Mouse (Mus musculus): Measurements from ENCODE around the gene Lrrc36.
A peak's percentile ranks its signal among the peaks of the same experiment; 100 is the strongest.

Gene Lrrc36

GRCm38 (mm10) chr8:105413391-105413790 is at the start of gene Lrrc36, which contains the start of gene Kctd19:
Lrrc36 (plus strand) TSS chr8:105413571.
Kctd19 (minus strand) TSS chr8:105413502.
- DNase-seq = peak; percentile 71

- no peak for DNase-seq
Measured at GRCm38 (mm10) chr8:105367107-105367506, 46.3 kb upstream of the Lrrc36 start.

- DNase-seq = peak; percentile 46
Measured at GRCm38 (mm10) chr8:105372473-105372872, 40.9 kb upstream of the Lrrc36 start.

GRCm38 (mm10) chr8:105373032-105373431 is 40.3 kb upstream of the Lrrc36 start, which contains the start of gene Plekhg4:
Plekhg4 (plus strand) TSS chr8:105373274.
- DNase-seq = no peak

- peak; percentile 41 for DNase-seq
Measured at GRCm38 (mm10) chr8:105374513-105374966, 38.8 kb upstream of the Lrrc36 start.

GRCm38 (mm10) chr8:105378673-105379072 is 34.7 kb upstream of the Lrrc36 start:
- DNase-seq = no peak

- no peak for DNase-seq
Measured at GRCm38 (mm10) chr8:105380308-105380707, 33.1 kb upstream of the Lrrc36 start.

GRCm38 (mm10) chr8:105384070-105384469 is 29.3 kb upstream of the Lrrc36 start:
- DNase-seq = no peak

- DNase-seq = no peak
Measured at GRCm38 (mm10) chr8:105387151-105387550, 26.2 kb upstream of the Lrrc36 start.

GRCm38 (mm10) chr8:105389096-105389495 is 24.3 kb upstream of the Lrrc36 start:
- no peak for DNase-seq

- DNase-seq = no peak
Measured at GRCm38 (mm10) chr8:105393089-105393787, 20.1 kb upstream of the Lrrc36 start.

- no peak for DNase-seq
Measured at GRCm38 (mm10) chr8:105393915-105394314, 19.5 kb upstream of the Lrrc36 start.

- peak; percentile 59 for DNase-seq
Measured at GRCm38 (mm10) chr8:105397747-105398146, 15.6 kb upstream of the Lrrc36 start.

- DNase-seq = no peak
Measured at GRCm38 (mm10) chr8:105400016-105400415, 13.4 kb upstream of the Lrrc36 start.

- DNase-seq = peak; percentile 40
Measured at GRCm38 (mm10) chr8:105403467-105403866, 9.9 kb upstream of the Lrrc36 start.

- no peak for DNase-seq
Measured at GRCm38 (mm10) chr8:105404496-105404895, 8.9 kb upstream of the Lrrc36 start.

GRCm38 (mm10) chr8:105406416-105406815 is 7.0 kb upstream of the Lrrc36 start:
- DNase-seq = no peak

GRCm38 (mm10) chr8:105408331-105408730 is 5.0 kb upstream of the Lrrc36 start:
- no peak for DNase-seq

- no peak for DNase-seq
Measured at GRCm38 (mm10) chr8:105409947-105410346, 3.4 kb upstream of the Lrrc36 start.

GRCm38 (mm10) chr8:105418992-105419391 is 5.6 kb downstream of the Lrrc36 start:
- no peak for DNase-seq

GRCm38 (mm10) chr8:105419800-105420199 is 6.4 kb downstream of the Lrrc36 start:
- DNase-seq = no peak

- DNase-seq = peak; percentile 76
Measured at GRCm38 (mm10) chr8:105422006-105422405, 8.6 kb downstream of the Lrrc36 start.

- DNase-seq = no peak
Measured at GRCm38 (mm10) chr8:105426878-105427277, 13.5 kb downstream of the Lrrc36 start.

- DNase-seq = no peak
Measured at GRCm38 (mm10) chr8:105431743-105432515, 18.6 kb downstream of the Lrrc36 start.
